Mouse (Mus musculus) liver, embryonic 11.5 days (tissue): ENCODE results near the gene Gm10719. TPM values are rescaled to one million over a fixed set of nuclear protein-coding genes. Genes with fewer than 3 reads are reported as not detected.
"Not testable (repeated sequence)": the region's sequence is repeated elsewhere in the genome, so short reads cannot be mapped to it uniquely, and the experiment has no call there.

Experiments used
- ATAC-seq: fragments of 200-750 bp; cut with Nextera tagmentation; replicated peaks from 2 replicates; pipeline ENCODE4 v1.8.0; 2017; ENCODE audit warnings: moderate number of reproducible peaks, mild to moderate bottlenecking, moderate TSS enrichment, moderate library complexity; ENCODE audit not compliant: low FRiP score
- DNase-seq: peaks from one replicate; pipeline ENCODE4 v3.0.0-alpha.2; 2017; ENCODE audit warnings: low spot score
- H3K27ac ChIP-seq: fragments of 300-500 bp; sonication (generic); 2 replicates; pipeline ENCODE4 v1.5.1; 2014; ENCODE audit warnings: mild to moderate bottlenecking, low read depth, low read length, control low read depth
- H3K27me3 ChIP-seq: fragments of 300-500 bp; sonication (generic); replicated peaks from 2 replicates; pipeline ENCODE4 v1.6.1; 2014; ENCODE audit warnings: low read length, mixed read lengths; ENCODE audit not compliant: control insufficient read depth, insufficient read depth
- H3K36me3 ChIP-seq: fragments of 300-500 bp; sonication (generic); 2 replicates; pipeline ENCODE4 v1.6.1; 2014; ENCODE audit warnings: mild to moderate bottlenecking, low read length, moderate library complexity, mixed read lengths; ENCODE audit not compliant: control insufficient read depth, insufficient read depth
- H3K4me1 ChIP-seq: fragments of 300-500 bp; sonication (generic); replicated peaks from 2 replicates; pipeline ENCODE4 v1.6.1; 2014; ENCODE audit warnings: low read length, mixed read lengths; ENCODE audit not compliant: control insufficient read depth, insufficient read depth
- H3K4me2 ChIP-seq: fragments of 300-500 bp; sonication (generic); 2 replicates; pipeline ENCODE4 v1.6.1; 2014; ENCODE audit warnings: mild to moderate bottlenecking, control low read depth, moderate library complexity
- H3K4me3 ChIP-seq: fragments of 300-500 bp; sonication (generic); 2 replicates; pipeline ENCODE4 v1.5.1; 2014; ENCODE audit warnings: low read depth, low read length, control low read depth
- H3K9ac ChIP-seq: fragments of 300-500 bp; sonication (generic); 2 replicates; pipeline ENCODE4 v1.6.1; 2014; ENCODE audit warnings: low read depth, low read length, control low read depth
- H3K9me3 ChIP-seq: fragments of 300-500 bp; sonication (generic); 2 replicates; pipeline ENCODE4 v1.6.1; 2016; ENCODE audit warnings: low read length, inconsistent platforms, mixed read lengths; ENCODE audit not compliant: control insufficient read depth
- WGBS: fragments of 180-500 bp; shearing (Covaris S2); extraction: QIAGEN DNeasy Blood & Tissue Kit; methylation state at CpG from one replicate; pipeline ENCODE4 v1.1.7; 2014; 5-methylcytosine and 5-hydroxymethylcytosine counted together
- polyA plus RNA-seq: library from polyadenylated mRNA; unstranded; fragments of >200 nt; fragmentation: Nextera tagmentation; extraction: Ambion mirVana; gene quantifications from 2 replicates; pipeline ENCODE4 v1.2.1, GENCODE M21; 2014

The Gm10719 gene
- polyA plus RNA-seq, 1 experiment from 2014 or later, result not detected

- not testable (repeated sequence) for H3K4me2 ChIP-seq, H3K9me3 ChIP-seq, H3K4me3 ChIP-seq, H3K36me3 ChIP-seq, H3K27ac ChIP-seq, H3K27me3 ChIP-seq, ATAC-seq, H3K9ac ChIP-seq, DNase-seq, H3K4me1 ChIP-seq
- WGBS, result 59% methylated on average over 15 of the region's 16 CpGs
Measured at GRCm38 (mm10) chr9:3023985-3024648, 6.9 kb downstream of the Gm10719 start.

- H3K9me3 ChIP-seq, H3K9ac ChIP-seq, H3K4me3 ChIP-seq, H3K36me3 ChIP-seq, H3K27ac ChIP-seq, H3K27me3 ChIP-seq, DNase-seq, ATAC-seq, H3K4me2 ChIP-seq, H3K4me1 ChIP-seq: not testable (repeated sequence)
- WGBS, result 71% methylated on average over 12 of the region's 12 CpGs
Measured at GRCm38 (mm10) chr9:3024912-3025467, 7.8 kb downstream of the Gm10719 start, which contains the start of gene Gm10717. Gm10717 (plus strand) TSS chr9:3025417.

GRCm38 (mm10) chr9:3025653-3026052 lies 8.4 kb downstream of the Gm10719 start:
- H3K4me2 ChIP-seq, DNase-seq, H3K4me3 ChIP-seq, H3K9me3 ChIP-seq, H3K9ac ChIP-seq, ATAC-seq, H3K27me3 ChIP-seq, H3K4me1 ChIP-seq, H3K36me3 ChIP-seq, H3K27ac ChIP-seq: not testable (repeated sequence)
- 56% methylated on average over 4 of the region's 6 CpGs for WGBS

GRCm38 (mm10) chr9:3026136-3026535 lies 8.9 kb downstream of the Gm10719 start:
- not testable (repeated sequence) for H3K9me3 ChIP-seq, H3K27me3 ChIP-seq, H3K27ac ChIP-seq, H3K4me3 ChIP-seq, H3K4me1 ChIP-seq, H3K36me3 ChIP-seq, H3K4me2 ChIP-seq, ATAC-seq, H3K9ac ChIP-seq, DNase-seq
- 77% methylated on average over 5 of the region's 5 CpGs for WGBS

- not testable (repeated sequence) for H3K9ac ChIP-seq, H3K9me3 ChIP-seq, ATAC-seq, H3K4me2 ChIP-seq, DNase-seq, H3K4me3 ChIP-seq, H3K36me3 ChIP-seq, H3K27me3 ChIP-seq, H3K4me1 ChIP-seq, H3K27ac ChIP-seq
- WGBS, result 67% methylated on average over 9 of the region's 9 CpGs
Measured at GRCm38 (mm10) chr9:3026741-3027140, 9.5 kb downstream of the Gm10719 start.

- not testable (repeated sequence) for H3K9me3 ChIP-seq, ATAC-seq, H3K4me1 ChIP-seq, H3K4me3 ChIP-seq, H3K36me3 ChIP-seq, H3K27me3 ChIP-seq, H3K9ac ChIP-seq, H3K27ac ChIP-seq, H3K4me2 ChIP-seq
- peak; percentile 32 for DNase-seq
- 69% methylated on average over 9 of the region's 9 CpGs for WGBS
Measured at GRCm38 (mm10) chr9:3027200-3027599, 10.0 kb downstream of the Gm10719 start.

GRCm38 (mm10) chr9:3029276-3030000 lies 12.2 kb downstream of the Gm10719 start:
- not testable (repeated sequence) for H3K27ac ChIP-seq, H3K27me3 ChIP-seq, DNase-seq, H3K9me3 ChIP-seq, H3K4me3 ChIP-seq, H3K9ac ChIP-seq, ATAC-seq, H3K36me3 ChIP-seq, H3K4me2 ChIP-seq, H3K4me1 ChIP-seq
- WGBS, result 60% methylated on average over 12 of the region's 16 CpGs

- 49% methylated on average over 2 of the region's 10 CpGs for WGBS
- DNase-seq, result peak; percentile 76
- H3K27me3 ChIP-seq, H3K9ac ChIP-seq, H3K4me2 ChIP-seq, H3K36me3 ChIP-seq, H3K9me3 ChIP-seq, H3K4me1 ChIP-seq, H3K4me3 ChIP-seq, H3K27ac ChIP-seq, ATAC-seq: not testable (repeated sequence)
Measured at GRCm38 (mm10) chr9:3030677-3031318, 13.6 kb downstream of the Gm10719 start.
